Mouse (Mus musculus) layer of hippocampus, adult 2 months (tissue): ENCODE measurements around the gene Gpr174. TPM values are rescaled to one million over a fixed set of nuclear protein-coding genes. Genes with fewer than 3 reads are reported as not detected.

Experiments
- DNase-seq, 2 experiments: peaks; one replicate each; pipeline ENCODE4 v3.0.0; 2022; ENCODE audit warnings: low spot score in 2 of 2
- H3K27ac ChIP-seq: fragments of 200-600 bp; 2 replicates; pipeline ENCODE4 v1.8.1; 2022
- H3K4me3 ChIP-seq: fragments of 200-600 bp; 2 replicates; pipeline ENCODE4 v1.8.1; 2022; ENCODE audit warnings: mild to moderate bottlenecking
- CTCF ChIP-seq: fragments of 200-600 bp; conservative IDR thresholded peaks from 2 replicates; pipeline ENCODE4 v1.8.1; 2022; ENCODE audit warnings: antibody characterized with exemption, mild to moderate bottlenecking, moderate library complexity
- total RNA-seq, 2 experiments: library from RNA; stranded (reverse); gene quantifications; 2 replicates each; pipeline ENCODE4 v1.2.3; 2021

Gene Gpr174
- total RNA-seq, 2 experiments from 2014 or later, result not detected

- DNase-seq, result no peak
- Histone ChIP-seq H3K27ac (no peak overlapping the region), H3K4me3 (no peak overlapping the region)
- TF ChIP-seq CTCF, result no peak
These were observed 70.2 kb downstream of the Gpr174 start for GRCm38 (mm10) chrX:107325697-107326381.

DNA sequence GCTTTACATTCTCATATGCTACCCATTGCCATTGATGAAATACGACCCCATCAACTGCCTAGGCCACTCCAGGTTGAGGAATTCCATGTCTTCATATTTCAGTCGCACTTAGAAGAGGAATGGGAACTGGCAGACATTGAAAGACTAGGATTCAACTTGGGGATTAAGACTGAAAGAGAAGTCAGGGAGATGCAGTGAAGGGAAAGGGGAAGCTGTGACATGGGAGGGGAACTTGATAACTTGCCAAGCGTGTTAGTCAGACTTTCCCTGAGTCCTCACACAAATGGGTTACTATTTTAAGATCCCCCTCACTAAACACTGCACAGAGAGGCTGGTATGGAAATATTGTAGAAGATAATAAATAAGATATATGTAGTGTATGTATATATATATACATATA, 74.2 kb downstream of the Gpr174 start:
- H3K27ac ChIP-seq, result no peak overlapping the region
- no peak overlapping the region for H3K4me3 ChIP-seq
- no peak for TF ChIP-seq CTCF
- no peak for DNase-seq

DNA sequence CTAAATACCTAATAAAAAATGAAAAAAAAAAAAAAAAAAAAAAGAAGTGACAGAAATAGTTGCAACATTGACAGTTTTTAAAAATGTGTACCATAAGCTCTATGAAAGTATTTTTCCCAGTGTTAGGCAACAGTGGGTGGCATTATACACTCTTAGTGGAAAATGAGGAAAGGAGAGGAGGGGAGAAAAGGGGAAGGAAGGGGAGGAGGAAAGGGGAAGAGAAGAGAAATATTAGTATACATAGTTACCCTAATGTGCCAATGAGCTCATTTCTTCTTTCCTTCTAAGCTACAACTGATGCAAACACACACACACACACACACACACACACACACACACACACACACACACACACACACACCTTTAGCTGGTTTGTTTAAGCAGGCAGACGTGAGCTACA, 80.9 kb downstream of the Gpr174 start:
- no peak for TF ChIP-seq CTCF
- no peak for DNase-seq
- Histone ChIP-seq H3K27ac (no peak overlapping the region), H3K4me3 (no peak overlapping the region)

GRCm38 (mm10) chrX:107341980-107342379, 86.3 kb downstream of the Gpr174 start:
- no peak for TF ChIP-seq CTCF
- Histone ChIP-seq H3K27ac (no peak overlapping the region), H3K4me3 (no peak overlapping the region)
- DNase-seq, result no peak

Other genes starting within 250 kb of the Gpr174 start
- not detected for gene P2ry10, start 167.4 kb upstream of the Gpr174 start, total RNA-seq
- under 1 TPM; 0.23 to 0.66 TPM for gene P2ry10b, start 107.0 kb upstream of the Gpr174 start, total RNA-seq
- gene Itm2a, start 147.5 kb downstream of the Gpr174 start, total RNA-seq, result 10 to 100 TPM; 36.5 to 43.4 TPM